ENCODE assay signal across 12 mouse cellular contexts in genomic region chr10:96351320-96351719, GRCm38 (mm10).
"Had no signal": no experiment of that assay in that cellular context is flagged by ENCODE, and none has a peak within 500 bp of the region (broad histone marks: within the 10 kb centered on the region; RNA-seq: fewer than 3 reads in every experiment).

No protein-coding gene starts in this region.

- ATAC-seq: midbrain, embryonic 13.5 days had no signal

- DNase-seq: kidney, adult 8-10 months; kidney, postnatal 36 days; layer of hippocampus, adult 9-11 months; layer of hippocampus, postnatal 36 days; liver; lung, adult 18-20 months; retina, postnatal 1 day; right cerebral cortex, postnatal 4 days; spleen, adult 18-20 months; thymus, adult 18-20 months; thymus, postnatal 14 days had no signal
